Mouse (Mus musculus) left cerebral cortex, postnatal 14 days (tissue): ENCODE measurements around the gene Atf7ip2. TPM values are rescaled to one million over a fixed set of nuclear protein-coding genes. Genes with fewer than 3 reads are reported as not detected.
A peak's percentile ranks its signal among the peaks of the same experiment; 100 is the strongest.

ENCODE experiments used
- DNase-seq, 2 experiments: peaks; one replicate each; pipeline ENCODE4 v3.0.0; 2021 to 2022; ENCODE audit warnings: low spot score in 2 of 2, mixed read lengths in 1 of 2
- intact Hi-C: fragments of 180-260 bp; cut with DNase I; formaldehyde crosslinking; loops from one replicate; pipeline ENCODE4 v1.15.1; 2025
- microRNA-seq, 2 experiments: library from miRNA; unstranded; fragments of <30 nt; microRNA quantifications; one replicate each; pipeline ENCODE4 v1.2.0; 2022
- total RNA-seq, 2 experiments: library from RNA; stranded (reverse); gene quantifications; 2 replicates each; pipeline ENCODE4 v1.2.3; 2021

The Atf7ip2 gene
- total RNA-seq, 2 experiments from 2014 or later: not detected

- intact Hi-C loops: no loop called here
- peak; percentile 15 to 25 for DNase-seq
Observed at GRCm38 (mm10) chr16:10286513-10287268, 94.2 kb downstream of the Atf7ip2 start.

GRCm38 (mm10) chr16:10288115-10288514, 95.6 kb downstream of the Atf7ip2 start:
- intact Hi-C loops: no loop called here
- no peak for DNase-seq

GRCm38 (mm10) chr16:10297696-10298644, 105.5 kb downstream of the Atf7ip2 start:
- DNase-seq: no peak
- intact Hi-C loops: no loop called here

- intact Hi-C loops: no loop called here
- no peak for DNase-seq
Observed at GRCm38 (mm10) chr16:10299637-10300036, 107.1 kb downstream of the Atf7ip2 start.

- DNase-seq: no peak
- intact Hi-C loops: no loop called here
Observed at GRCm38 (mm10) chr16:10300231-10301186, 108.0 kb downstream of the Atf7ip2 start.

Small RNAs within 50 kb of the gene (microRNA-seq; reads per million reads assigned to microRNA genes)
- gene Gm22932: 0 reads per million in 2 experiments

Other genes with a start within 250 kb of the Atf7ip2 start
- gene Grin2a, start 197.2 kb upstream of the Atf7ip2 start, total RNA-seq: 100 to 1,000 TPM; 198 to 236 TPM
- gene Rpl39l, start 22.5 kb upstream of the Atf7ip2 start, total RNA-seq: not detected
- gene Emp2, start 121.3 kb downstream of the Atf7ip2 start, total RNA-seq: 10 to 100 TPM; 19.8 to 22.7 TPM
- gene Tekt5, start 202.8 kb downstream of the Atf7ip2 start, total RNA-seq: 1 to 10 TPM; 4.1 to 6.5 TPM
- 10 to 100 TPM; 17.2 to 17.8 TPM for gene Nubp1, start 219.2 kb downstream of the Atf7ip2 start, total RNA-seq